Mouse (Mus musculus) hindbrain, embryonic 12.5 days (tissue): ENCODE measurements at regions not wholly inside any gene's neighbourhood (a gene's known extent, or its start where the extent isn't known, plus 50 kb on each side); places are given as distances from the start of the nearest gene placed in this dataset.
"Not testable (repeated sequence)": the region's sequence is repeated elsewhere in the genome, so short reads cannot be mapped to it uniquely, and the experiment has no call there.

Source experiments
- ATAC-seq: fragments of 200-750 bp; cut with Nextera tagmentation; 2 replicates; pipeline ENCODE4 v1.8.0; 2017; ENCODE audit warnings: moderate TSS enrichment; ENCODE audit not compliant: low FRiP score
- H3K27ac ChIP-seq: fragments of 300-500 bp; sonication (generic); 2 replicates; pipeline ENCODE4 v1.5.1; 2016; ENCODE audit warnings: mild to moderate bottlenecking
- H3K27me3 ChIP-seq: fragments of 300-500 bp; sonication (generic); 2 replicates; pipeline ENCODE4 v1.6.1; 2016; ENCODE audit warnings: mild to moderate bottlenecking
- H3K36me3 ChIP-seq: fragments of 300-500 bp; sonication (generic); 2 replicates; pipeline ENCODE4 v1.6.1; 2016; ENCODE audit warnings: mild to moderate bottlenecking
- H3K4me1 ChIP-seq: fragments of 300-500 bp; sonication (generic); 2 replicates; pipeline ENCODE4 v1.6.1; 2016
- H3K4me2 ChIP-seq: fragments of 300-500 bp; sonication (generic); replicated peaks from 2 replicates; pipeline ENCODE4 v1.6.1; 2016; ENCODE audit warnings: mild to moderate bottlenecking
- H3K4me3 ChIP-seq: fragments of 300-500 bp; sonication (generic); 2 replicates; pipeline ENCODE4 v1.5.1; 2016; ENCODE audit warnings: mild to moderate bottlenecking
- H3K9ac ChIP-seq: fragments of 300-500 bp; sonication (generic); 2 replicates; pipeline ENCODE4 v1.6.1; 2016; ENCODE audit warnings: mild to moderate bottlenecking, moderate library complexity
- H3K9me3 ChIP-seq: fragments of 300-500 bp; sonication (generic); replicated peaks from 2 replicates; pipeline ENCODE4 v1.6.1; 2016; ENCODE audit warnings: mild to moderate bottlenecking
- WGBS: fragments of 180-500 bp; shearing (Covaris S2); methylation state at CpG from one replicate; pipeline ENCODE4 v1.1.7; 2016; 5-methylcytosine and 5-hydroxymethylcytosine counted together

DNA sequence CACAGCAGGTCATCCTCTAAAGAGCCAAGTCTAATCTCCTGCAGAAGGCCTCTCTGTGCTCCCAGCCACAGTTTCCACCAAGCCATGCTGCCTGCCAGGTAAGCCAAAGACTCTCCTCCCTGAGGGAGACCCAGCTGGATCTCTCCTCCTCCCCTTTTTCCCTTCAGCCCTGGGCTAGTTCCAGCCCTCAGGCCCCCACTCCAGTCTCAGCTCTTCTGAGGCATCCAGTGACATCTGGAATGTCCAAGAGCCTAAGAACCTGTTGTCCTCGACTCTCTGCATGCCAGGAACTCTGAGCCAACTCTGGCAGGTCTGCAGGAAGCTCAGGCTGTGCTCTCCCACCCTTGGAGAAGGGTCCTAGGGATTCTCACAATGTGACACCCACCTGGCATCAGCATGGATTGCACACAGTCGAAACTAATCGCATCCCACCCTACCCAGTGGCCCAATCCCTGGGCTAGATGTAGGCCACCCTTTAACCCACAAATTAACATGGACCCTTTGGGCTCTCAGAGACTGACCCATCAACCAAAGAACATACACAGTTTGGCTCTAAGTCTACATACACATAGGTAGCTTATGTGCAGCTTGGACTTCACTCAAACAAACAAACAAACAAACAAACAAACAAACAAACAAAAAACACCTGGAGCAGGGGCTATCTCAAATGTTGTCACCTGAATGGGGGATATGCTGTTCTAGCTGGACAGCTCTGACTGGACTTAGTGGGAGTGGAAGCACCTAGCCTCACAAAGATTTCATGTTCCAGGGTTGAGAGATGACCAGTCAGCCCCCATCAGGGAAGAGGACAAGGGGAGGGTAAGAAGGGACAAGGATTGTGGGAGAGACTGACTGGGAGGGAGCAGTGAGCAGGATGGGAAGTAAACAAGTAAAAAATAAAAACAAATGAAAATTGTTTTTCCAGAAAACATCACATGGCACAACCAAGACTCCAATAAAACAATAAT lies 57.9 kb upstream of the Zfp709 start:
- not testable (repeated sequence) for H3K4me2 ChIP-seq, H3K27me3 ChIP-seq, H3K9me3 ChIP-seq, H3K9ac ChIP-seq, H3K36me3 ChIP-seq, H3K4me3 ChIP-seq, H3K27ac ChIP-seq, H3K4me1 ChIP-seq
- WGBS = 74% methylated on average over 3 of the region's 3 CpGs
- ATAC-seq = peak; percentile 65

GRCm38 (mm10) chr8:71822749-71823148 lies 59.1 kb upstream of the Zfp709 start:
- not testable (repeated sequence) for H3K9me3 ChIP-seq, H3K4me3 ChIP-seq, H3K27ac ChIP-seq, H3K27me3 ChIP-seq, H3K9ac ChIP-seq, H3K4me1 ChIP-seq, H3K4me2 ChIP-seq, ATAC-seq, H3K36me3 ChIP-seq
- WGBS = 59% methylated on average over 1 of the region's 1 CpGs

GRCm38 (mm10) chr8:71819936-71820335 lies 61.9 kb upstream of the Zfp709 start:
- H3K27ac ChIP-seq, H3K27me3 ChIP-seq, H3K4me1 ChIP-seq, H3K9me3 ChIP-seq, H3K36me3 ChIP-seq, H3K4me3 ChIP-seq, H3K9ac ChIP-seq, H3K4me2 ChIP-seq: not testable (repeated sequence)
- peak; percentile 46 for ATAC-seq
- 83% methylated on average over 8 of the region's 8 CpGs for whole genome bisulfite sequencing

DNA sequence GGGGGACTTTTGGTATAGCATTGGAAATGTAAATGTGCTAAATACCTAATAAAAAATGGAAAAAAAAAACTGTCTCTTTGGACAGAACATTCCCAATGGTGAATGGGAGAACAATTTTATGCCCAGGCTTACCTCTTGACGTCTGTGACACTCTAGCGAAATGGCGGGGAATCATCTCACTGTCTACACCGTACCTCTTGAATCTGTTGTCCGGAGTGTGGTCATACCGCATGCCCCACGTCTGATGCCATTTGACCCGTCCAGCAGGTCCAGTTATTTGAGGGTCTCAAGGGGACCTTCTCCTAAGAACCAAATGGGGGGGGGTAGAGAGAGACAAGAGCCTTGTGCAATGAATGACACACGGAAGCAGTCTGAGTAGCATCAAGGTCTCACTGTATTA lies 62.4 kb upstream of the Zfp709 start:
- 91% methylated on average over 9 of the region's 9 CpGs for WGBS
- not testable (repeated sequence) for H3K4me2 ChIP-seq, H3K36me3 ChIP-seq, H3K27ac ChIP-seq, H3K27me3 ChIP-seq, H3K9me3 ChIP-seq, H3K4me3 ChIP-seq, H3K9ac ChIP-seq, H3K4me1 ChIP-seq
- ATAC-seq = peak; percentile 63

GRCm38 (mm10) chr8:71816272-71817034 lies 65.4 kb upstream of the Zfp709 start:
- 89% methylated on average over 20 of the region's 20 CpGs for WGBS

DNA sequence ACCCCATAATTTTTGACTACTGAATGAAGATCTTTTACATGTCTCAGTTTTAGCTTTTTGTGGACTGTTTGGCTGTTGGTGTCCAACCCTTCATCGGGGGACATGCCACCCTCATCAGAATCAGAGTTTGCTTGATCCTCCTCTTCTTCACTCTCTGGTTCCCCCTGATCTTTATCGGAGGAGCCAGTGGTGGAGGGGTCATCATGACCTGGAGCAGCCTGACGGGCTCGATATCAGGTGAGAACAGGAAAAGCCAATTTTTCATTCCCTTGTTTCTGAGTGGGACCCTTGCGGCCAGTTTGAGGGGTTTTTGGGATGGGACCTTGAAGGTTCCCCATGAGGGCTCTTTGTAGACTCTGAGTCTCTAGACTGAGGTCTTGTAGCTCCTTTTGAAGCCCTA lies 66.0 kb upstream of the Zfp709 start:
- not testable (repeated sequence) for H3K27ac ChIP-seq, H3K36me3 ChIP-seq, ATAC-seq, H3K4me1 ChIP-seq, H3K9me3 ChIP-seq, H3K4me2 ChIP-seq, H3K9ac ChIP-seq, H3K4me3 ChIP-seq, H3K27me3 ChIP-seq
- WGBS = 96% methylated on average over 5 of the region's 5 CpGs

More at GRCm38 (mm10) chr8:71816272-71817034, 65.4 kb upstream of the Zfp709 start:
- not testable (repeated sequence) for H3K9ac ChIP-seq, H3K27me3 ChIP-seq, H3K4me2 ChIP-seq, H3K27ac ChIP-seq, H3K4me3 ChIP-seq, H3K9me3 ChIP-seq, H3K36me3 ChIP-seq, H3K4me1 ChIP-seq
- ATAC-seq = peak; percentile 40

DNA sequence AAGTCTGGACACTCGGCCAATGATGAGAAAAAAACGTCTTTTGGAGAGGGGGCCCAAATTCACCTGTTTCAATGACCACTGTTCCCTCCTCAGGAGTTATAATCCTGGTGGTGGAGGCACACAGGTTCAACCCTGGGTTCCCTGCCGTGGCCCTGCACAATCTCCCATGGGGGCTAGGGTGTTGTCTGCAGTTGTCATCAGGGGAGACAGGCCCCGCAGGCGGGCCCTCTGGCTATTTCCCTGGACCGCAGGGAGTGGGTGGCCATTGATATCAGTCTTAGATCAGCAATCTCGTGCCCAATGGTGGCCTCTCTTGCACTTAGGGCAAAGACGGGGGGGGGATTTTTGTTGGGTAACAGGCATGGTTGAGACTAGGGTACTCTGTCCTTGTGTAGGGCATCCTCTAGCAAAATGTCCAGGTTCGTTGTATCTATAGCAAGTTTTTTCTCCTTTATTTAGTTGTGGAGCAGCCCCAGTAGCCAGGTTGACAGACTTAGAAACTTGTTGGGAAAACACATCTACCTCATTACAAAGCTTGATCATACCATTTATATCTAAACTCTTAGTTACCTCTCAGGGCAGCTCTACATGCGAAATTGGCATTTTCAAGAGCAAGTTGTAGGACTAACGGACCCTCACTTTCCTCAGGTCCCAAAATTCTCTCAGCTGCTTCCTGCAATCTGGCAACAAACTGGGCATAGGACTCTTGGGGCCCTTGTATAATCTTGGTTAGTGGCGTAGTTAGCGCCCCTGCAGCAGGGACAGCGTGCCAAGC lies 66.9 kb upstream of the Zfp709 start:
- H3K9me3 ChIP-seq, ATAC-seq, H3K27ac ChIP-seq, H3K36me3 ChIP-seq, H3K4me2 ChIP-seq, H3K4me1 ChIP-seq, H3K27me3 ChIP-seq, H3K4me3 ChIP-seq, H3K9ac ChIP-seq: not testable (repeated sequence)
- 91% methylated on average over 14 of the region's 14 CpGs for WGBS

GRCm38 (mm10) chr8:71813889-71814288 lies 67.9 kb upstream of the Zfp709 start:
- not testable (repeated sequence) for H3K36me3 ChIP-seq, H3K27ac ChIP-seq, H3K9me3 ChIP-seq, H3K4me3 ChIP-seq, ATAC-seq, H3K27me3 ChIP-seq, H3K9ac ChIP-seq, H3K4me1 ChIP-seq, H3K4me2 ChIP-seq
- 89% methylated on average over 4 of the region's 4 CpGs for WGBS

GRCm38 (mm10) chr8:71813239-71813638 lies 68.6 kb upstream of the Zfp709 start:
- not testable (repeated sequence) for H3K4me1 ChIP-seq, ATAC-seq, H3K4me3 ChIP-seq, H3K27me3 ChIP-seq, H3K9ac ChIP-seq, H3K9me3 ChIP-seq, H3K27ac ChIP-seq, H3K4me2 ChIP-seq, H3K36me3 ChIP-seq
- 92% methylated on average over 8 of the region's 8 CpGs for WGBS

DNA sequence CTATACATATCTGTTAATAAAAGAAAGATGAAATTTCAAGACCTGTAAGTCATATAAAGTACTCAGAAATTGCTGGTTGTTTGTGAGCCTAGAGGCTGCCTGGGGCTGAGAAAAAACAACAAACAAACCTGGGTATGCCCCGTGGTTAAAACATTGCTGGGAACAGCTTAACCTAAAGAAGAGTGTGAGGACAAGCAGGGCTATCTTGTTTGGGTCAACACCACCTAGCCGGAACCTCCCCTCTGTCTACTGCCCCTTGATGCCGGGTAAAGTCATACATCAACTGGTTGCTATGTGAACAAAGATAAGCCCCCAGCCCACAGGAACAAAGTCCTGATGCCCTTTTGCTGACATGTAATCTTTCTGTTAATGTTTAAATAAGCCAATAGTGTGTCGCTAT lies 74.0 kb upstream of the Zfp709 start:
- not testable (repeated sequence) for H3K9ac ChIP-seq, H3K4me3 ChIP-seq
- WGBS = 81% methylated on average over 3 of the region's 4 CpGs

DNA sequence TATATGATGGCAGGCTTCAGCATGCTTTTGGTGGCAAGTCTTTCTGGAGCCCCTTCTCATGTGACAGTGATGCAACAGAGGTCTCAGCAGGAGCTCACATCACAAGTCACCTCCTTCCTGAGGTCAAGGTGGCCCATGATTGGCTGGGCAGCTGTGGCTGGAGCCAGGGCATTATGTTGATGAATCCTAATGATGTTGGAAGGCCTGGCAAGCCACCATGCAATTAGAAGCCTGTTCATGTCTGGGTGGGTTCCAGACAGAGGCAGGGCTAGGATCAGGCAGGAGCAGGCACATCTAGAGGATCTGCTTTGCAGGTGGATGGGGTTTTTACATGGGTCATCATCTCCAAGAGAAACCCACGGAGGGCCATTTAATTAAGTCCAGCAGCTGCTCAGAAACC lies 77.2 kb upstream of the Zfp709 start:
- not testable (repeated sequence) for H3K9ac ChIP-seq, H3K4me1 ChIP-seq, H3K4me2 ChIP-seq, H3K27ac ChIP-seq, H3K9me3 ChIP-seq, H3K36me3 ChIP-seq, ATAC-seq, H3K4me3 ChIP-seq, H3K27me3 ChIP-seq
- 71% methylated on average over 1 of the region's 1 CpGs for WGBS

More for the DNA sequence above, 74.0 kb upstream of the Zfp709 start:
- H3K4me1 ChIP-seq, H3K36me3 ChIP-seq, H3K27ac ChIP-seq, H3K4me2 ChIP-seq, H3K27me3 ChIP-seq, H3K9me3 ChIP-seq, ATAC-seq: not testable (repeated sequence)

DNA sequence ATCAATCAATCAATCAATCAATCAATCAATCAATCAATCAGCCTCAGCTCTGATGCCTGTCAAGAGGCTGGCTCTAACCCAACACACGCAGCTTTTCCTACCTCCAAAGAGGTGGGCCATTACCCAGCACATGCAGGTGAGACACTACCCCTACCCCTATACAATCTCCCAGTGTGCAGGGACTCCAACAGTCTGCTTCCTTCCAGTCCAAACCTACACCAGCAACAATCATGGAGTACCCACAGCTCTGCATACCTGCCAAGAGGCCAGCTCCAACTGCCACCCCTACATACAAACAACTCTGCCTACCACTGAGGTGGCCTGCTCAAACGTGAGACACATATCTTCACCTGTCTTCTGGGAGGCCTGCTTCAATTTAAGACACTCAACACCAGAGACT lies 76.7 kb upstream of the Fcho1 start:
- WGBS = 73% methylated on average over 2 of the region's 2 CpGs
- not testable (repeated sequence) for H3K4me1 ChIP-seq, H3K27me3 ChIP-seq, H3K9ac ChIP-seq, H3K4me3 ChIP-seq, H3K4me2 ChIP-seq, H3K27ac ChIP-seq, H3K9me3 ChIP-seq, H3K36me3 ChIP-seq
- peak; percentile 62 for ATAC-seq
